Mouse (Mus musculus) MN1 (cell line): ENCODE data around the gene Sdc3.

Experiments used
- DNase-seq: peaks from one replicate; pipeline ENCODE4 v3.0.0-alpha.2; 2016; ENCODE audit warnings: low spot score

Sdc3 gene

DNA sequence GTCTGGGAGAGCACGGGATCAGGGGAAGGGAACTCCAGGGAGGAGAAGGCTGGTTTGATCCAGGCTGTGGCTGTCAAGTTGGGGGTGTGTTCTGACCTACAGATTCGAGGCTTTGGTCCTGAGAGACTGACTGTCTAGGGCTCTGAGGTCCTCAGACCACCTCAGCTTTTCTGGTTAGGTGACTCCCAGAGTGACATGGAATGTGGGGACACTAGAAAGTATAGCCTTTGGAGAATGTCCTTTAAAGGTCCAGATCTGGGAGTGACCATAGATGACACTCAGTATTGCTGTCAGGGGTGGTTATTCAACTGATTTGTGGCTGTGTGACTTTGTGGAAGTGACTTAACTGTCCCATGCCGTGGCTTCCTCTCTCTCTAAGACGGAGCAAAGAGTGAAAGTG lies 2.4 kb downstream of the Sdc3 start:
- DNase-seq: no peak

DNA sequence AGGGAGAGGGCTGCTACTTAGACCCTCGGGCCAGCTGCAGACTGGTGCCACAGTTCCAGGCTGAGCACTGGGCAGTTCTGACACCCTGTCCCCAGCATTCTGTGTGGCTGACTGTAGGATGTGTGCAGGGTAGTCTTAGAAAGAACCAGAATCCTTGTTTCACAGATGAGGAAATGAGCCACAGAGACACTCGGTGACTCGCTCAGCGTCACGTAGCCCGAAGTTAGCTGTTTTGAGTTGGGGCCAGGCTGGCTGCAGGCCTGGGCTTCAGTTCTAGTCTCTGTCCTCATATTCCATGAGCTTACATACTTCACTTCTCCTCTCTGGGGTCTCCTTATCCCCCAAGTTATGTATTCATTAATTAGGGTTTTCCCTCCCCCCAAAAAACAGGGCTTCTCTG lies 3.6 kb downstream of the Sdc3 start:
- no peak for DNase-seq

DNA sequence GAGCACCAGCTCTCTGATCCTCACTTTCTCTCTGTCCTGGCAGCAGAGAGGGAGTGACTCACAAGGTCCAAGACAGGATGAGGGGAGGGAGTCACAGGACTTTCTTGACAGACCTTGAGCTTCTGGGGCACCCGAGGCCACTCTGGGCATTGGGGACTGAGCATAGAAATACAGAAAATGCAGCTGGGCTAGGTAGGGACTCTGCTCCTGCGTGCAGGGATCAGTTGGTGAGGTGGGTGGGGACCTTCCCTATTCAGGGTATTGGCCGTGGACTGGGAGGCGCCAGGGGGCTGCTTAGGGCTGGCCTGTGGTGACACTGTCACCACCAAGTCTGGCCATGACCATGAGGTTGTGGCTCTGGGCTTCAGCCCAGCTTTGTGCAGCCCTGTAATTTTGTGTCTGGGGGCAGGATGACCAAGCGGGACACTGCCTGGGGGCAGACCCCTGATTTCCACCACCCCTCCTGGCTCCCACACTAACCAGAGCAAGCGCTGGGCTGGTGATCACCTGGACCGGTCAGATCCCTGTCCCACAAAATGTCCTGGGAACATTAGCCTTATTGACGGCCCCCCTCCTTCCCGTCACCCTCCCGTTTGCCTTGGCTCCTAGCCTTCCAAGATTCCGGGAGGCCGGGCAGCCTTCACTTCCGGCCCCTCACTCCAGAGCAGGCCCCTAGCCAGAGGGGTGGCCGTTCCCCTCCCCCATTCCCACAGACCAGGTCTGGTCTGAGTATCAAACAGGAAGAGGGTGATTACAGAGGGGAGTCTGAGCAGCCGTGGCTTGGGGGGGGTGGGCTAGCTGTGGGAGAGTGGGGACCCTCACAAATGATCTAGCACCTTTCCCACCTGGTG lies 5.1 kb downstream of the Sdc3 start:
- DNase-seq: no peak

DNA sequence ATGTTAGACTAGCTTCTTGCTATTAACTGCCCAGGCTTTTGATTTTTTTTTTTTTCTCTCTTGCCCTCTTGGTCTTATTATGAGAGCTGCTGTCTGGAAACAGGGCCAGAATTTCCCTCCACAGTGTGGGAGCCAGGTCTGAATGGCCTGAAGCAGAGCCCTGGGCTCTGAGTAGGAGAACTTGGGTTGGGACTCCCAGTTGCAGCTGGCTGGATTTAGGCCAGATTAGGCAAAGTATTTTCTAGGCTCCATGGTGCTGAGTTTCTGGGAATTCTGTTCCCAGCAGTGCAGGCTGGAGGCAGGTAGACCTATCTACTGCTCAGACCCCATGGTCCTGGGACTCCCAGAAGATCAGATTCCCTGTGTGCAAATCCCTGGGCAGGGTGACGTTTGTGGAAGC lies 6.1 kb downstream of the Sdc3 start:
- DNase-seq: no peak

DNA sequence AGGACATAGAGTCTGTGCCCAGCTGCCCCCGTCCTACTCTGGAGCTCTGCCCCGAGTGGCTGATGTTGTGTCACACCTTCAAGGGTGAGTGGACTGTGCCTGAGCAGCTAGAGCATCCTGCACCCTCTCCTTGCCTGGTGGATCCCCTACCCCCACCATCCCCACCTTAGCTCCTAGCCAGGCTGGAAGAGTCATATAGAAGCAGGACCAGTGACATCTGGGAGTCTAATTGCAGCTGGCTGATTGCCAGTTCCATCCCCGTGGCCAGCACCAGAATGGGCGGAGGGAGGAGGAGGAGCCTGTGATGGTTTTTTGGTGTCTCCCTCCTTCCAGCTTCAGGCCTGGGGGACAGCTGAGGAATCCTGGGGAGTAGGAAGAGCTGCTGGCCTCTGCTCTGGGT lies 6.8 kb downstream of the Sdc3 start:
- peak; percentile 60 for DNase-seq

DNA sequence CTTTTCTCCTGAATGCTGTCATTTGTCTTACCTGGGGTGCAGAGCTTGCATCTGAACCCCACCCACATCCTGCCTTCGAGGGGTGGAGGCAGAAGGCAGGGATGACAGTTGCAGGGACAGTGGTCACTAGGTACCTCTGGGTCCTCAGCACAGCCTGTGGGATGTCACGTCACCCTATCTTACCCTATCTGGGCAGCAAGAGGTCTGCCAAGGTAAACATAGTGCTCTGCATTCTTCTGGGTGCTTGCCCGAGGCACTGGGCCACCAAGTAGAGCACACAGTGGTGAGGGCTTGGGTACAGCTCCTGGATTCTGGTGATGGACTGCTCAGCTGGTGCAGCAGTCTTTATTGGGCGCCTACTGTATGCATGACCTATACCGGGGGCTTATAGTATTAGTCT lies 7.2 kb downstream of the Sdc3 start:
- no peak for DNase-seq

DNA sequence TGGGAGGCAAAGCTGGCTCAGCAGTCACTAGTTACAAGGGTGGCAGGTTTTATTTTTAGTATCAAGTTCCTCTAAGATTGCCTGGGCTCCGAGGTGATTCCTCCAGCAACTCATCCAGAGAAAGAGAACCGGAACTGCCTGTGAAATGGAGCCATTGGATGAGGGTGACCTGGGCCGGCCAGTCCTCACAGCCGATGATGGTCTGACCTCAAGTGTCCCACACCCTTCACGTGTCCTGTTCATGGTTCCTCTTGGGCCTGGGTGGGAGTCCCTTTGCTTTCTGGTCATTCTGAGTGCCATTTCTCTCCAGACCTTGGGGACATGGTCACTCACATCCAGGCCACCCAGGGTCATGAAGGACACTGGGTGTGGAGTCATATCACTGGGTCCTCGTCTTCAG lies 7.8 kb downstream of the Sdc3 start:
- no peak for DNase-seq

DNA sequence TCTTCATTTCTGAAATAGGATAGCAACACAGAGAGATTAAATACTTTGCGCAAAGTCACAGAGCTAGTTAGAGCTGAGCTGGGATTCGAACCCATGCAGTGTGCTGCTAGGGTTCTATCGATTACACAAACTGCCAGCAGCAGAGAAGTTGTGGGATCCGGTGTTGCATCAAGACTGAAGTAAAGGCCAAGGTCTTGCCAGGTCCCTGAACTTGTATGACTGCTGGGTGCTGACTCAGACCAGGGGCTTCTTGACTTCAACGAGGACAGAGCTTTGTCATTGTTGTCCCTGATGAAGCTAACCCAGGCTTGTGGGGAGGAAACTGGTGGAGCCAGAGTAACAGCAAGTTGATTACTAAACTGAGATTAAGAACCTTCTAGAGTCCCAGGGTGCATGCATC lies 8.9 kb downstream of the Sdc3 start:
- DNase-seq: no peak

DNA sequence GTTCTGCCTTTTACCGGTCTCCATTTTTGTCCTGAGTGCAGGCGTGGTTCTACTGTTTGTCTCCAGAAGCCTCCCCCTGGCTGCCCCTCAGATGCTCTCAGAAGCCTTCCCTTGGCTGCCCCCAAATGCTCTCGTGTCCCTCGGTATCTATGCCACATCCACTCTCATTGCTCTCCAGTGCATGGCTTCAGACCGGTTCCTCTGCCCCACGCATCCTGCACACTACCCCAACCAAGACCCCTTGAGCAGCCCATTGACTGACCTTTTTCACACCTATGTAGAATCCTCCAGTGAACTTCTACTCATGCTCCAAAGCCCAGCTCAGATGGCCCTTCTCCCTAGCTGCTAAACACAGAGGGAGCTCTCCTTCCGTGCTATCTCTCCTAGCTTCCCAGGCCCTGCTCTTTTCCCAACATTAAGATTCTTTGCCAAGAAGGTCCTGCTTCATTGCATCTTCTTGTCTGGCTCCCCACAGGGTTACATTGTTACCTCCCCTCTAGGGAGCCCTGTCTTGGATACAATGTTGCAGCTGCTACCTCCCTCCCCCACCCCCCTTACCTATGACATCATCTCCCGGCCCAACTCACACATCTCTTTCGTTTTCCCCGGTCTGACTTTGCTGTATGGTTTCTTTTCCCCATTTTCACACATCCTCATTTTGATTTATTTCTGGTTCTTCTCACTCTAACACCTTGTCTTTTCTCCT lies 9.4 kb downstream of the Sdc3 start:
- peak; percentile 52 for DNase-seq

DNA sequence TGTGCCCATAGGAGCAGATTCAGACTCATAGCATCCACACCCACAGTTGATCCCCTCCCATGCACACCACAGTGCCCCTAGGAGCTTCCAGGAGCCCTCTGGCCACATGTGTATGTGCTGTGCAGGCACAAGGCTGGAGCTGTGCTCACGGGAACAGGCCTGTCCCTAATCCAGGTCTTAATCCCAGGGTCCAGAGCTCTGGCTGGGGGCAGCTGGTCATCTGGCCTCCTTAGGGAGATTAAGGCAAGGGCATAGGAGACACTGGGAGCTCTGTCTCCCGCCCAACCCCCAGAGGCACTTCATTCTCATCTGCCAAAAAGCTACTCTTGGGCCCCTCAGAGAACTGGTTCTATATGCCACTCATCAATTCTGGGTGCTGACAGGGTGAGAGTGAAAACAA lies 11.3 kb downstream of the Sdc3 start:
- no peak for DNase-seq

DNA sequence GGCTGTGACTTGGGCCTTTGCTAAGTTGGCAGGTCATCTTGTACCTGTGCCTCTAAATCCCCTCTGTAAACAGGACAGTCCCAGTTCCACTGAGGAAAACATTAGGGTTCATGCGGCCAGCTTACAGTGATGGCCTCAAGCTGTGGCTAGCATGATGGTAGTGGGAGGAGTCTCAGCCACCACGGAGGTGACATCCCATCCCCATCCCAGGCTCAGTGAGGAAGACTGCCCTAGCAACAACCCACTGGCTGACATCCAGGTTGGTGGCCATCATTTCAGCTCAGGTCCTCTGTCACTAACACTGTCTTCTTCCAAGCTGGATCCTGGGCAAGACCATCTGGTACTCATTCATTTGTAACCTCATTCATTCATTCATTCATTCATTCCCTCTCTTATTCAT lies 12.0 kb downstream of the Sdc3 start:
- no peak for DNase-seq

DNA sequence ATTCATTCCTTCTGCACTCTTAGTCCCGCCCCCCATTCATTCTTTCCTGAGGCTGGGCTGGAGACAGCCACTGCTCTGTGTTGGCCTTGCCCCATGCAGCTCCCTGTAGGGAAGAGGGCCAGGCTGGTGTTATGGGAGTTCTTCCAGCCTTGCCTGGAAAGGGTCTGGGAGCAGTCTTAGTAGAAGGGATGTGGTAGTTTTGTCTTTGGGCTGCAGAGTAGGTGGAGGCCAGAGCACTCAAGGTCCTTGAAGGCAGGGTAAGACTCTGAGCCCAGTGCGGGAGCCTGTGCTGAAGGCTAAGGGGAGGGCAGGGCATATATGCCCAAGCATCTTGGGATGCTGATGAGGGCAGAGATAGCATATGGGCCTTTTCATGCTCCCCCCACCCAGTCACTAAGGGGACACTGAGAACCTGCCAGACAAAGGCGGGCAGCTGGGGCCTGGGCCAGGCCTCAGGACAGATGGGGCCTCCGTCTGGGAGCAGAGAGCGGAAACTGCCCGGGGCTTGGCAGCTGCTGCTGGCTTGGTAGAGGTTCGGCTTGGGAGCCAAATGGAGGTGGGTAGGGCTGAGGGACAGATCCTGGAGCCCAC lies 12.5 kb downstream of the Sdc3 start:
- DNase-seq: no peak

DNA sequence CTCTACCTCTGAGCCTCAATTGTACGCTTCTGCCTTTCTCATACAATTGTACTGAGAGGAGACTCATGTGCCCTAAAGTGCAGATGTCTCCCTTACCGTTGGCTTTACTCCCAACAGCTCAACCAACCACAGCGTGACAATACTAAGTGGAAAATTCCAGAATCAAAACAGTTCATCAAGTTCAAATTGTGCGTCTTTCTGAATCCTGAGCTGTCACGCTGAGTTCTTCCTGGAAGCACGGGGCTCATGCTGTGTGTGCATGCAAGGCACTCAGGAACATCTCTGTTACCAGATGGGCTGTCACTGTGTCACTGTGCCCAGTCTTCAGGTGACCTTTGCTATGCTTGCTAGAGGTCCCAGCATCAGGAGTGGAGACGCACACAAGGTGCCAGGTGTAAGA lies 13.4 kb downstream of the Sdc3 start:
- DNase-seq: no peak

DNA sequence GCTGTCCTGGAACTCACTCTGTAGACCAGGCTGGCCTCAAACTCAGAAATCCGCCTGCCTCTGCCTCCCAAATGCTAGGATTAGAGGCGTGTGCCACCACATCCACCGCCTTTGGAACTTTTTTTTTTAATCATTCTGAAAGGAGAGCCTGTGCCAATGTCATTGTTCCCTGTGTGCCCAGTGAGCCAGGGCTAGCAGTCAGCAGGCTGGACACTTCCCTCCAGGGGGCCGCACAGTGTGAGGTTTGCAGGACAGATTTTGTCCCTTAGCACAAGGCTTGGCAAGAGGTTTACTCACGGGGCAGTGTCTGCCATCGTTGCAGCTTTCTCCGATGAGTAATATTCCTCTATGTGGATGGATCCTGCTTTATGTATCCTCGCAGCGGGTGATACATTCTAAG lies 14.4 kb downstream of the Sdc3 start:
- no peak for DNase-seq

DNA sequence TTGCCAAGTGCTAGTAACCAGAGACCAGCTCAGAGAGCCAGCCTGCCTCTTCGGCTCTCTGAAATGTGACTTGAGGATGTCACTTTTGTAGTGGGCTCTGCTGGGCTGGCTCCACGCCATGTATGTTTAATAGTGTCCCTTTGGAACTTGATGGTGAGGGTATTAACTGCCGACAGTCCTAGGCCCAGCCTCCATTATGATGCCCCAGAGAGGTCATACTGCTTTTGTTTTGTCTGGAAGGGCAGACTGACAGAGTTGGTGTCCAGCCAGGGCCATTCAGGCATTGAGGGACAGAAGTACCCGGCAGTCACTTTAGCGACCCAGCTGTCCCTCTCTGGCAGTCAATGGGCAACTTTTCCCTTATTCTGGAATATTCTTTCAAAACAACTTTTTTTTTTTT lies 17.4 kb downstream of the Sdc3 start:
- DNase-seq: no peak

DNA sequence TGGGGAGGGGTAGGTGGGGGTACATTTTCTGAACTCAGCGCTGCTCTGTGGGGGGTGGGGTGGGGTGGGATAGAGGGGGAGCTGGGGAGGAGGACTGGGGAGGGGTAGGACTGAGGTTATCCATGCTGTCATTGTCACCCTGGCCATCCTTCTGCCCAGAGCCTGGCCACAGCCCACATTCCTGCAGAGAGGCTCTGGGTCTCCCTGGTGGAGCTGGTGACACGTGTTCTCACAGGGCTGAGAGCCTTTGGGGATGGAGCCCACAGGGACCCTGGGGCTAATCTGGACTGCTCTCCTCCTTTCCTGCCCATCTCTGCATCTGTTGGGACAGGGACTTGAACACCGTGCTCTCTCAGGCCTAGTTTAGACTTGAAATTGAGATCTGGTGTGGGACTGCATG lies 18.5 kb downstream of the Sdc3 start:
- no peak for DNase-seq

DNA sequence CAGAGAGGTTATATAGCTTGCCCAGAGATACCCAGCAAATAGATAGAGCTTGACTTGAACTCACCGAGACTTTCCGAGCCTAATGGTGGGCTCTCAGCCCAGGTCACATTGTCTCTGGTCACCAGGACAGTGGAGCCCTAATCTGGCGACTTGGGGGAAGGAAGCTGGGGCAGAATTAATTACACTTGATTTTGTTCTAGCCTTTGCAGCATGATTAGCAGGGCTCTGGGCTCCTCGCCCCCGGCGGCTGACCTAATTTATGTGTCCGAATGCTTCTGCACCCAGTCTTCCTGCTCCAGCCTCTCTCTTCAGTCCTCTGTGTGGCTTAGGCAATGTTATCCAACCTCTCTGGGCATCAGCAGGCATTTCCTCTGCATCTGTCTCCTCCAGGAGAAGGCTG lies 19.0 kb downstream of the Sdc3 start:
- DNase-seq: no peak

DNA sequence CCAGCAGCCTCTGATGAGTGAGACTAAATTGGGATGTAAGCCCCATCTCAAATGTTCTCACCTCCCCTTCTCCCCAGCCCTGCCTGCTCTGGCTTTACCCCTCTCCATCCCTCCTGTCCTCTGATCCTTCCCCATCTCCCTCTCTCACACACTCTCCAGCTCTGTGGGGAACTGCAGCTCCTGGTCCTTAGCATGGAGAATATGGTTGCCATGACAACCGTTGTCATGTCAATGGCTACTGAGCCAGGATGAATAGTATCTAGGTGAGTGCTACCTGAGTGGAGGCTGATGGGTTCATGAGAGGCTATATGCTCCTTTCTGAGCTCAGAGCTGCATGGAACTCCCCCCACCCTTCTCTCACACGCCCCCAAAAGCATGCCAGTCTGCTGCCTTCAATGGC lies 21.6 kb downstream of the Sdc3 start:
- no peak for DNase-seq

DNA sequence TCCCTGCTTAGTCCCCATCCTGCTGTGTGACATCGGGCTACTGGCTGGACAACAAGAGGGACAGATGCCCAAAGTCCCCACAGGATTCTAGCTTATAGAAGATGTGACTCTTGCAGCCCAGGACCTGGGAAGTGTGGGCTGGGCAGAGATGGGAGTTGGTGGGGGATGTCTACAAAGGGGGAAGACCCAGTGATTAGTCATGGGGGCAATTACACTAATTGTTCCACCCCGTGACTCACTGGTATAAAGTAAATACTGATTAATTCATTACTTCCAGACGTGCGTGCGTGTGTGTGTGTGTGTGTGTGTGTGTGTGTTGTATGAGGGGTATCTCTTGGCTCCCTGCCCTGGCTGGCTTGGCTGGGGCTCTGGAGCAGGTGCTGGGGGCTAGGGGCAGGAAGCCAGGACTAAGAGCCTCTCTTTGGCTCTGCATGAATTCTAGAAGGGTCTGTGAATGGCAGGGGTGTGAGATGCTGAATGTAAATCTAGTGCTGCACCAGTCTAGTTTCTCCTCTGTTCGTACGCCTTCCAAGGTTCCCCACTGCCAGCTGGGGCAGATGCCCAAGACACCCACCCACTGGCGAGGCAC lies 22.5 kb downstream of the Sdc3 start:
- DNase-seq: no peak

DNA sequence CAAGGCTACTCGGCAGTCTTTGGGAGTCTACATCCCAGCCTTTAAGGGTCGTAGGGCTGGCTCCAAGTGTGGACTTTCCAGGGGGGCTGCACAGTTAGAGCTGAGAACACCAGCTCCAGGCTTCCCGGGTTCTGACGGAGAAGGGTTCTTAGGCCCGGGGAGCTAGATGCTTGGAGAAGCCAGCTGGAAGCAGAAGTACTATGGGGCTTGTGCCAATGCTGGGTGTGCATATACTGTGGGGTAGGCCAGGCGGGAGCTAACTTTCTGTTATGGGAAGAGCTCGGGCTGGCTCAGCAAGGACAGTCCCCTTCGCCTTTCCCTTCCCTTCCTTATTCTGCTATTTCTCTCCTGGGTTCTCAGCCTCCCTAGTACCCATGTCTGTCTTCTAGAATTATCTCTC lies 23.5 kb downstream of the Sdc3 start:
- DNase-seq: no peak

DNA sequence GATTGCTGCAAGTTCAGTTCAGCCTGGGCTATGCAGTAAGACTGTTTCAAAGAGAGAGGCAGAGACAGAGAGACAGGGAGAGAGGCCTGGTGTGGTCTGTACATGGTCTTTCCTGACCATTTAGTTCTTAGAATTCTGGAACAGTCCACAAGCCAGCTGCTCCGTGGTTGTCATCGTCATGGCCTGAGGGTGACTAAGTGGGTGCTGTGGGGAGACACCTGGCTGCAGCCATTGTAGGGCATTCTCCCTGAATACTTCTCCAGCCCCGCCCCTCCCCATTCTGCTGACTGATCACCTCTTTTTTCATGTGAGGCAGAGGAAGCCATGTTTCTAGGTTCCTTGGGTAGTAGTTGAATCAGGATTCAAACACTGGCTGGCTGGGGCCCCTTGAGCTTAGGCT lies 27.5 kb downstream of the Sdc3 start:
- DNase-seq: no peak

DNA sequence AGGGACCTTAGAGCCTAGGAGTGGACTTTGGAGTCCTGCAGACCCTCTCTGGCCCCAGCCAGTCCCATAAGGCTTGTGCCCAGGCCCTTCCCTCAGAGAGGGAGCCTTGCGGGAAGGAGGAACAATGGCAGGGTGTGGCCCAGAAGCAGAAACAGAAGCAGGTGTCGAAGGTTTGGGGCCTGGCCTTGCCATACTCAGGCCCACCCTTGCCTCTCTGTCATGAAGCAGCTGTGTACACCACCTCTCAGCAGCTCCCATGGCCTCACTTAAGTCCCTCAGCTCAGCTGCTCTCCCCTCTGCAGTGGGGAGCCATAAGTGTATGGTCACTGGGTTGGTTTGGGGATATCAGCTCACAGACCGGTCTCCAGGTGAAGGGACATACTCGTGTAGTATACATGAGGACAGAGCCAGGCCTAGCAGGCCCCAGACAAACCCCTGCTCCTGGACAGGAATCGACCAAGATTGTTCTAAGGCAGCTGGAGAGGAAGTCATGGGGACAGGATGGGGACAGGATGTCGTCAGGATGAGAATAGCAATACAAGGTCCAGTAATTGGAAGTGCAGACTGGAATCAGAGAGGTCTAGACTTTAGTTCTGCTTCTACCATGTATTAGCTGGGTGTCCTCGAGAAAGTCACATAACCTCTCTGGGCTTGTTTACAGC lies 28.4 kb downstream of the Sdc3 start:
- no peak for DNase-seq
